Mouse (Mus musculus) ES-E14 (cell line): ENCODE results near the gene Prnp.

Experiments used
- MAFK ChIP-seq: IDR thresholded peaks from 2 replicates; pipeline ENCODE4 v1.6.1; 2014; ENCODE audit warnings: mild to moderate bottlenecking, low read depth, low read length, inconsistent platforms; ENCODE audit not compliant: insufficient read depth
- ZNF384 ChIP-seq: IDR thresholded peaks from 2 replicates; pipeline ENCODE4 v1.6.1; 2012; ENCODE audit warnings: low read depth, low read length, inconsistent platforms

GRCm38 (mm10) chr2:131883136-131883535, 26.6 kb upstream of the Prnp start:
- TF ChIP-seq ZNF384 (no peak), MAFK (0 out of 2 replicates have a peak, but pooled peaks have one; percentile 2)
